27 mouse cellular contexts compared by ENCODE assay signal in the genomic region with DNA sequence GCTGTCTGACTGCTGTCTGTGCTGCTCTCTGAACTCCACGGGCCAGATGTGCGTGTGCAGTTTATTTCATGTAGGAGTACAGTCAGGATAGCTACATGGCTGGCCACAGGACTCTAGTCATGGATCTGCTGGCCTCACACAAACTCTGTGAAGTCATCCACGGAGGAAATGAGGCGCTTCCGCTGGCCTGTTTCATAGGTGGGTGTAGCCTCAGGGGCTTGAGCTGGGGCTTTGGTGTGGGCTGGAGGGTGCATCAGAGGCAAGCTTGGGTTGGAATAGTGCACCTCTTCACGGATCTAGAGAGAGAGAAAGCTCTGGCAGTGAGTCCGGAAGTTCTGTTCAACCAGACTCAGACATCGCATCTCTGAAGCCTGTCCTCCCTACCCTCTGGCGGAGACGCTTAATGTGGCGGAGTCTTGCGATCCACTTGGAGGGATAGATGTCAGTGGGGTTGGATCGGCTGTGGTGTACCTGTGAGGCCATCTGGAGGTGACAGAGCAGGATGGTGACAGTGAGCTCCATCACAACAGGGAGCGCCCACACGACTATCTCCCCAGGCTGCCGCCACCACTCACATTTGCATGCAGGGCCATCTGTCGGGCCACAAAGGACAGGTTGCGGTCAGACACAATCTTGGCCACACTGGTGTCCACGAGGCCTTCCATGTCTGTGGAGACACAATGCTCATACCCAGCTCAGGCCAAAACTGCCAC. TPM values are rescaled to one million over a fixed set of nuclear protein-coding genes. Genes with fewer than 3 reads are reported as not detected.
DNase-seq lines count a peak whose midpoint lies in the region; ATAC-seq lines count a peak whose summit lies in the region.
"Had no signal": no experiment of that assay in that cellular context is flagged by ENCODE, and none has a peak within 500 bp of the region (broad histone marks: within the 10 kb centered on the region; RNA-seq: fewer than 3 reads in every experiment).

No protein-coding gene starts in this region.

- H3K9me3 ChIP-seq in heart, embryonic 10.5 days: no peaks in the 10 kb centered on the region
- H3K9me3 ChIP-seq: embryonic facial prominence, embryonic 13.5 days; forebrain, embryonic 10.5 days; forebrain, embryonic 15.5 days; G1E; heart, embryonic 15.5 days; hindbrain, embryonic 13.5 days; liver, embryonic 12.5 days; midbrain, embryonic 13.5 days had no signal

- no peak for ATAC-seq in frontal cortex, adult (ENCODE audit: low TSS enrichment)
- ATAC-seq: forebrain, embryonic 15.5 days; inflammation-experienced regulatory T-cells, adult 6 months; liver, embryonic 12.5 days; liver, postnatal 0 days; midbrain, embryonic 13.5 days had no signal

- 88% methylated on average over 19 of the region's 19 CpGs for whole genome bisulfite sequencing in heart, embryonic 10.5 days

- peak; percentile 93 for DNase-seq in heart, adult 11 months
- no peak for DNase-seq in heart, embryonic 10.5 days (ENCODE audit: low spot score)
- peak; percentile 39 for DNase-seq in left cerebral cortex, postnatal 4 days
- no peak for DNase-seq in left cerebral cortex, adult 9 months (ENCODE audit: low spot score in 2 of 2)
- peak; percentile 81 for DNase-seq in cerebellum, adult 8-10 months
- peak; percentile 89 for DNase-seq in cerebellum, postnatal 25 days
- DNase-seq in lung, postnatal 36 days: no peak
- DNase-seq: adrenal gland, adult 8-10 months; gastrocnemius, adult 2 months; heart, postnatal 36 days; kidney, adult 18-20 months; kidney, postnatal 4 days; liver, postnatal 0 days; right cerebral cortex, postnatal 25 days; thymus, postnatal 25 days had no signal

- no peak overlapping the region for H3K4me3 ChIP-seq in heart, embryonic 10.5 days
- H3K4me3 ChIP-seq: embryonic facial prominence, embryonic 13.5 days; forebrain, embryonic 10.5 days; forebrain, embryonic 15.5 days; gastrocnemius, adult 2 months; heart, embryonic 15.5 days; hindbrain, embryonic 13.5 days; liver, embryonic 12.5 days; midbrain, embryonic 13.5 days had no signal

- H3K27ac ChIP-seq in heart, embryonic 10.5 days: no peak overlapping the region
- H3K27ac ChIP-seq: embryonic facial prominence, embryonic 13.5 days; forebrain, embryonic 10.5 days; forebrain, embryonic 15.5 days; gastrocnemius, adult 2 months; heart, embryonic 15.5 days; hindbrain, embryonic 13.5 days; liver, embryonic 12.5 days; macrophage; midbrain, embryonic 13.5 days had no signal

- no peaks in the 10 kb centered on the region for H3K27me3 ChIP-seq in heart, embryonic 10.5 days (ENCODE audit: insufficient read depth, poor library complexity, severe bottlenecking)
- H3K27me3 ChIP-seq: embryonic facial prominence, embryonic 13.5 days; forebrain, embryonic 15.5 days; heart, embryonic 15.5 days; hindbrain, embryonic 13.5 days; liver, embryonic 12.5 days; midbrain, embryonic 13.5 days had no signal

- H3K4me1 ChIP-seq in heart, embryonic 10.5 days: 0 out of 2 replicates have a peak, but pooled peaks cover 3% of the 10 kb centered on the region
- H3K4me1 ChIP-seq: embryonic facial prominence, embryonic 13.5 days; forebrain, embryonic 10.5 days; forebrain, embryonic 15.5 days; heart, embryonic 15.5 days; hindbrain, embryonic 13.5 days; liver, embryonic 12.5 days; midbrain, embryonic 13.5 days had no signal

- H3K36me3 ChIP-seq in heart, embryonic 10.5 days: peaks cover 99% of the 10 kb centered on the region

- intact Hi-C loops in left cerebral cortex, postnatal 4 days (cut with DNase I): no loop called here

RNA-seq across cellular contexts. Expression of gene Tsc2, which starts 35.8 kb away (rescaled TPM):
- 56.9 and 66.4 TPM in 2 replicates for polyA plus RNA-seq in heart, embryonic 10.5 days (2016; fragmentation: Nextera tagmentation; extraction: Ambion mirVana)
- 100 to 1,000 TPM; 152 to 158 TPM for total RNA-seq in left cerebral cortex, postnatal 4 days (2021)

RNA-seq across cellular contexts. Expression of gene Nthl1, which starts 35.9 kb away (rescaled TPM):
- 15.0 and 19.8 TPM in 2 replicates for polyA plus RNA-seq in heart, embryonic 10.5 days (2016; fragmentation: Nextera tagmentation; extraction: Ambion mirVana)
- total RNA-seq in left cerebral cortex, postnatal 4 days (2021): 1 to 10 TPM; 7.0 to 8.5 TPM
- total RNA-seq: monocyte, adult 5-6 weeks had no signal

RNA-seq across cellular contexts. Expression of gene Pkd1, which starts 47.0 kb away (rescaled TPM):
- 12.3 and 13.9 TPM in 2 replicates for polyA plus RNA-seq in heart, embryonic 10.5 days (2016; fragmentation: Nextera tagmentation; extraction: Ambion mirVana)
- 10 to 100 TPM; 75.0 to 91.3 TPM for total RNA-seq in left cerebral cortex, postnatal 4 days (2021)

RNA-seq across cellular contexts. Expression of gene Slc9a3r2, which starts 53.5 kb away (rescaled TPM):
- 51.5 and 51.9 TPM in 2 replicates for polyA plus RNA-seq in heart, embryonic 10.5 days (2016; fragmentation: Nextera tagmentation; extraction: Ambion mirVana)
- total RNA-seq in left cerebral cortex, postnatal 4 days (2021): 10 to 100 TPM; 40.2 to 43.6 TPM
- polyA plus RNA-seq: inflammation-experienced regulatory T-cells, adult 6 months; macrophage had no signal

Comparison
In these comparisons a context has a peak if more than half of its experiments do, and no peak if none do; other contexts are left out.
1. DNase-seq: peak in heart, adult 11 months (single experiment), left cerebral cortex, postnatal 4 days (single experiment), cerebellum, adult 8-10 months (single experiment) and cerebellum, postnatal 25 days (2 of 2); none in heart, embryonic 10.5 days (single experiment), left cerebral cortex, adult 9 months (0 of 2) and lung, postnatal 36 days (single experiment).